Mouse (Mus musculus): ENCODE measurements at regions not wholly inside any gene's neighbourhood (a gene's known extent, or its start where the extent isn't known, plus 50 kb on each side); places are given as distances from the start of the nearest gene placed in this dataset.
"Not testable (repeated sequence)": the region's sequence is repeated elsewhere in the genome, so short reads cannot be mapped to it uniquely, and the experiment has no call there.

GRCm38 (mm10) chr14:61753421-61753820 lies 146.2 kb downstream of the Kcnrg start:
- no peaks in the 10 kb centered on the region for H3K36me3 ChIP-seq (replicated peaks; ENCODE audit: control insufficient read depth, insufficient read depth, low read depth, low read length)
- H3K9ac ChIP-seq (replicated peaks; ENCODE audit: low read length): no peak overlapping the region
- no peak overlapping the region for H3K4me2 ChIP-seq (ENCODE audit: low read depth, low read length)
- no peak overlapping the region for H3K27ac ChIP-seq (replicated peaks; ENCODE audit: low read depth, low read length)
- DNase-seq (ENCODE audit: low spot score) (no peak), ATAC-seq (replicated peaks; ENCODE audit: insufficient number of reproducible peaks, low FRiP score, low TSS enrichment, low read depth) (no peak)
- no peaks in the 10 kb centered on the region for H3K27me3 ChIP-seq (ENCODE audit: control insufficient read depth, insufficient read depth, low read length)
- no peaks in the 10 kb centered on the region for H3K9me3 ChIP-seq (replicated peaks; ENCODE audit: control insufficient read depth, low read length)
- H3K4me1 ChIP-seq (ENCODE audit: control insufficient read depth, insufficient read depth, low read length): no peaks in the 10 kb centered on the region; the same call in 1 of the 2 replicates
- no peak overlapping the region for H3K4me3 ChIP-seq (ENCODE audit: low read depth, low read length)
- WGBS: 91% methylated on average over 3 of the region's 3 CpGs

GRCm38 (mm10) chr14:61756651-61757050 lies 149.4 kb downstream of the Kcnrg start:
- Histone ChIP-seq H3K4me3 (ENCODE audit: low read depth, low read length) (no peak overlapping the region), H3K9me3 (replicated peaks; ENCODE audit: control insufficient read depth, low read length) (no peaks in the 10 kb centered on the region), H3K4me2 (ENCODE audit: low read depth, low read length) (no peak overlapping the region), H3K9ac (replicated peaks; ENCODE audit: low read length) (no peak overlapping the region), H3K4me1 (ENCODE audit: control insufficient read depth, insufficient read depth, low read length) (no peaks in the 10 kb centered on the region; the same call in 1 of the 2 replicates), H3K27me3 (ENCODE audit: control insufficient read depth, insufficient read depth, low read length) (no peaks in the 10 kb centered on the region), H3K36me3 (replicated peaks; ENCODE audit: control insufficient read depth, insufficient read depth, low read depth, low read length) (no peaks in the 10 kb centered on the region), H3K27ac (replicated peaks; ENCODE audit: low read depth, low read length) (no peak overlapping the region)
- 21% methylated on average over 1 of the region's 1 CpGs for WGBS
- ATAC-seq (replicated peaks; ENCODE audit: insufficient number of reproducible peaks, low FRiP score, low TSS enrichment, low read depth) (no peak), DNase-seq (ENCODE audit: low spot score) (no peak)

- Histone ChIP-seq H3K9me3 (replicated peaks; ENCODE audit: control insufficient read depth, low read length) (no peaks in the 10 kb centered on the region), H3K4me1 (ENCODE audit: control insufficient read depth, insufficient read depth, low read length) (no peaks in the 10 kb centered on the region; the same call in 1 of the 2 replicates), H3K36me3 (replicated peaks; ENCODE audit: control insufficient read depth, insufficient read depth, low read depth, low read length) (no peaks in the 10 kb centered on the region), H3K4me3 (ENCODE audit: low read depth, low read length) (no peak overlapping the region), H3K4me2 (ENCODE audit: low read depth, low read length) (peak overlapping the region; percentile 45; the same call in 1 of the 2 replicates), H3K27ac (replicated peaks; ENCODE audit: low read depth, low read length) (no peak overlapping the region), H3K27me3 (ENCODE audit: control insufficient read depth, insufficient read depth, low read length) (no peaks in the 10 kb centered on the region), H3K9ac (replicated peaks; ENCODE audit: low read length) (0 out of 2 replicates have a peak overlapping the region, but pooled peaks have one; percentile 41)
- ATAC-seq (replicated peaks; ENCODE audit: insufficient number of reproducible peaks, low FRiP score, low TSS enrichment, low read depth) (no peak; the same call in 1 of the 2 replicates), DNase-seq (ENCODE audit: low spot score) (peak; percentile 73)
- 7% methylated on average over 14 of the region's 15 CpGs for WGBS
Measured at GRCm38 (mm10) chr14:61757086-61757822, 150.0 kb downstream of the Kcnrg start.

GRCm38 (mm10) chr14:61757823-61758175 lies 150.5 kb downstream of the Kcnrg start:
- Histone ChIP-seq H3K27ac (replicated peaks; ENCODE audit: low read depth, low read length) (no peak overlapping the region), H3K9ac (replicated peaks; ENCODE audit: low read length) (0 out of 2 replicates have a peak overlapping the region, but pooled peaks have one; percentile 41), H3K9me3 (replicated peaks; ENCODE audit: control insufficient read depth, low read length) (no peaks in the 10 kb centered on the region), H3K4me2 (ENCODE audit: low read depth, low read length) (peak overlapping the region; percentile 45; the same call in 1 of the 2 replicates), H3K4me1 (ENCODE audit: control insufficient read depth, insufficient read depth, low read length) (no peaks in the 10 kb centered on the region; the same call in 1 of the 2 replicates), H3K27me3 (ENCODE audit: control insufficient read depth, insufficient read depth, low read length) (no peaks in the 10 kb centered on the region), H3K4me3 (ENCODE audit: low read depth, low read length) (no peak overlapping the region), H3K36me3 (replicated peaks; ENCODE audit: control insufficient read depth, insufficient read depth, low read depth, low read length) (no peaks in the 10 kb centered on the region)
- 27% methylated on average over 7 of the region's 7 CpGs for WGBS
- DNase-seq (ENCODE audit: low spot score): no peak
- no peak for ATAC-seq (replicated peaks; ENCODE audit: insufficient number of reproducible peaks, low FRiP score, low TSS enrichment, low read depth)

- Histone ChIP-seq H3K4me1 (ENCODE audit: control insufficient read depth, insufficient read depth, low read length) (no peaks in the 10 kb centered on the region; the same call in 1 of the 2 replicates), H3K27ac (replicated peaks; ENCODE audit: low read depth, low read length) (no peak overlapping the region), H3K9ac (replicated peaks; ENCODE audit: low read length) (no peak overlapping the region), H3K4me2 (ENCODE audit: low read depth, low read length) (no peak overlapping the region), H3K4me3 (ENCODE audit: low read depth, low read length) (no peak overlapping the region), H3K36me3 (replicated peaks; ENCODE audit: control insufficient read depth, insufficient read depth, low read depth, low read length) (no peaks in the 10 kb centered on the region), H3K27me3 (ENCODE audit: control insufficient read depth, insufficient read depth, low read length) (no peaks in the 10 kb centered on the region), H3K9me3 (replicated peaks; ENCODE audit: control insufficient read depth, low read length) (no peaks in the 10 kb centered on the region)
- ATAC-seq (replicated peaks; ENCODE audit: insufficient number of reproducible peaks, low FRiP score, low TSS enrichment, low read depth) (no peak), DNase-seq (ENCODE audit: low spot score) (no peak)
- 87% methylated on average over 5 of the region's 5 CpGs for WGBS
Measured at GRCm38 (mm10) chr14:61758586-61758985, 151.3 kb downstream of the Kcnrg start.

- H3K9ac ChIP-seq (replicated peaks; ENCODE audit: low read length); H3K36me3 ChIP-seq (replicated peaks; ENCODE audit: control insufficient read depth, insufficient read depth, low read depth, low read length); ATAC-seq (replicated peaks; ENCODE audit: insufficient number of reproducible peaks, low FRiP score, low TSS enrichment, low read depth); H3K9me3 ChIP-seq (replicated peaks; ENCODE audit: control insufficient read depth, low read length); H3K27me3 ChIP-seq (ENCODE audit: control insufficient read depth, insufficient read depth, low read length); H3K4me1 ChIP-seq (ENCODE audit: control insufficient read depth, insufficient read depth, low read length); H3K4me3 ChIP-seq (ENCODE audit: low read depth, low read length); H3K4me2 ChIP-seq (ENCODE audit: low read depth, low read length); DNase-seq (ENCODE audit: low spot score); H3K27ac ChIP-seq (replicated peaks; ENCODE audit: low read depth, low read length): not testable (repeated sequence)
- 82% methylated on average over 12 of the region's 12 CpGs for WGBS
Measured at GRCm38 (mm10) chr14:61760176-61760575, 152.9 kb downstream of the Kcnrg start.

GRCm38 (mm10) chr14:61762076-61762475 lies 154.8 kb downstream of the Kcnrg start:
- H3K27ac ChIP-seq (replicated peaks; ENCODE audit: low read depth, low read length): no peak overlapping the region
- 89% methylated on average over 5 of the region's 5 CpGs for whole genome bisulfite sequencing
- DNase-seq (ENCODE audit: low spot score) (no peak), ATAC-seq (replicated peaks; ENCODE audit: insufficient number of reproducible peaks, low FRiP score, low TSS enrichment, low read depth) (no peak)
- H3K9ac ChIP-seq (replicated peaks; ENCODE audit: low read length): no peak overlapping the region
- H3K27me3 ChIP-seq (ENCODE audit: control insufficient read depth, insufficient read depth, low read length): no peaks in the 10 kb centered on the region
- H3K9me3 ChIP-seq (replicated peaks; ENCODE audit: control insufficient read depth, low read length): no peaks in the 10 kb centered on the region
- H3K36me3 ChIP-seq (replicated peaks; ENCODE audit: control insufficient read depth, insufficient read depth, low read depth, low read length): no peaks in the 10 kb centered on the region
- H3K4me2 ChIP-seq (ENCODE audit: low read depth, low read length): no peak overlapping the region
- no peak overlapping the region for H3K4me3 ChIP-seq (ENCODE audit: low read depth, low read length)
- no peaks in the 10 kb centered on the region; the same call in 1 of the 2 replicates for H3K4me1 ChIP-seq (ENCODE audit: control insufficient read depth, insufficient read depth, low read length)

- no peak overlapping the region for H3K4me2 ChIP-seq (ENCODE audit: low read depth, low read length)
- H3K36me3 ChIP-seq (replicated peaks; ENCODE audit: control insufficient read depth, insufficient read depth, low read depth, low read length): no peaks in the 10 kb centered on the region
- H3K9ac ChIP-seq (replicated peaks; ENCODE audit: low read length): no peak overlapping the region
- H3K4me3 ChIP-seq (ENCODE audit: low read depth, low read length): no peak overlapping the region
- DNase-seq (ENCODE audit: low spot score): no peak
- H3K4me1 ChIP-seq (ENCODE audit: control insufficient read depth, insufficient read depth, low read length): no peaks in the 10 kb centered on the region
- H3K27ac ChIP-seq (replicated peaks; ENCODE audit: low read depth, low read length): no peak overlapping the region
- no peak for ATAC-seq (replicated peaks; ENCODE audit: insufficient number of reproducible peaks, low FRiP score, low TSS enrichment, low read depth)
- no peaks in the 10 kb centered on the region for H3K27me3 ChIP-seq (ENCODE audit: control insufficient read depth, insufficient read depth, low read length)
- no peaks in the 10 kb centered on the region for H3K9me3 ChIP-seq (replicated peaks; ENCODE audit: control insufficient read depth, low read length)
- WGBS: 81% methylated on average over 5 of the region's 5 CpGs
Measured at GRCm38 (mm10) chr14:61769881-61770280, 162.6 kb downstream of the Kcnrg start.

Measured in embryonic facial prominence, embryonic 11.5 days (tissue).